Mouse (Mus musculus) midbrain, embryonic 16.5 days (tissue): ENCODE measurements around the gene Rps9. TPM values are rescaled to one million over a fixed set of nuclear protein-coding genes. Genes with fewer than 3 reads are reported as not detected.
A peak's percentile ranks its signal among the peaks of the same experiment; 100 is the strongest.
"Not testable (repeated sequence)": the region's sequence is repeated elsewhere in the genome, so short reads cannot be mapped to it uniquely, and the experiment has no call there.

Experiments
- ATAC-seq: fragments of 200-750 bp; cut with Nextera tagmentation; 2 replicates; pipeline ENCODE4 v1.8.0; 2017; ENCODE audit warnings: moderate TSS enrichment
- H3K27ac ChIP-seq: fragments of 300-500 bp; sonication (generic); 2 replicates; pipeline ENCODE4 v1.5.1; 2014; ENCODE audit warnings: mild to moderate bottlenecking, low read length, mixed read lengths
- H3K27me3 ChIP-seq: fragments of 300-500 bp; sonication (generic); 2 replicates; pipeline ENCODE4 v1.6.1; 2014; ENCODE audit warnings: low read depth, low read length, mixed read lengths; ENCODE audit not compliant: control insufficient read depth, insufficient read depth
- H3K36me3 ChIP-seq: fragments of 300-500 bp; sonication (generic); 2 replicates; pipeline ENCODE4 v1.6.1; 2014; ENCODE audit warnings: mild to moderate bottlenecking, low read length, moderate library complexity, mixed read lengths; ENCODE audit not compliant: control insufficient read depth, insufficient read depth
- H3K4me1 ChIP-seq: fragments of 300-500 bp; sonication (generic); 2 replicates; pipeline ENCODE4 v1.6.1; 2014; ENCODE audit warnings: mild to moderate bottlenecking, low read length, mixed read lengths; ENCODE audit not compliant: control insufficient read depth, insufficient read depth
- H3K4me2 ChIP-seq: fragments of 300-500 bp; sonication (generic); 2 replicates; pipeline ENCODE4 v1.6.1; 2014; ENCODE audit warnings: mild to moderate bottlenecking, low read length, mixed read lengths
- H3K4me3 ChIP-seq: fragments of 300-500 bp; sonication (generic); 2 replicates; pipeline ENCODE4 v1.5.1; 2014; ENCODE audit warnings: low read depth, mild to moderate bottlenecking, low read length, moderate library complexity, mixed read lengths
- H3K9ac ChIP-seq: fragments of 300-500 bp; sonication (generic); 2 replicates; pipeline ENCODE4 v1.6.1; 2014; ENCODE audit warnings: low read depth, low read length, mixed read lengths
- H3K9me3 ChIP-seq: fragments of 300-500 bp; sonication (generic); replicated peaks from 2 replicates; pipeline ENCODE4 v1.6.1; 2014; ENCODE audit warnings: mild to moderate bottlenecking, low read length, mixed read lengths; ENCODE audit not compliant: control insufficient read depth, poor library complexity, severe bottlenecking
- WGBS: fragments of 180-500 bp; shearing (Covaris S2); extraction: QIAGEN DNeasy Blood & Tissue Kit; methylation state at CpG from one replicate; pipeline ENCODE4 v1.1.7; 2014; 5-methylcytosine and 5-hydroxymethylcytosine counted together
- polyA plus RNA-seq: library from polyadenylated mRNA; unstranded; fragments of >200 nt; fragmentation: Nextera tagmentation; extraction: Ambion mirVana; gene quantifications from 2 replicates; pipeline ENCODE4 v1.2.1, GENCODE M21; 2015

Rps9 gene
- polyA plus RNA-seq, 1 experiment from 2014 or later: 646 TPM

DNA sequence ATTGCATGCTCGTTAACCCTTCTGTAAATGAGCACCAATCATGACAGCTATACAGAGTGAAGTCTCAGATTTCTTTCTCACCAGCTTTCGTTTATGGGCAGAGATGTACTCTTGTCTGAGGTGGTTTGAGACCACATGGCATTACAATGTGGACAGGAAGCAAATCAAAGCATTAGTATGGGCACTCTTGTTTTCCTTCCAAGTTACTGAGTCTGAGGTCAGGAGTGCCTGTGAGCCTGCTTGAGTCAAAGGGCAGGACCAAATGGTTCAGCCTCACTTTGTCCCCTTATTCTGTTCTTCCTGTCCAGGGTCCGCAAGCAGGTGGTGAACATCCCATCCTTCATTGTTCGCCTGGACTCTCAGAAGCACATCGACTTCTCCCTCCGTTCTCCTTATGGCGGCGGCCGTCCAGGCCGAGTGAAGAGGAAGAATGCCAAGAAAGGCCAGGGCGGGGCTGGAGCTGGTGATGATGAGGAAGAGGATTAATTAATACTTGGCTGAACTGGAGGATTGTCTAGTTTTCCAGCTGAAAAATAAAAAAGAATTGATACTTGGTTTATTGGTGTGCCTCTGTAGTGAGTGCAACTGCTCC lies 2.6 kb downstream of the Rps9 start:
- no peak overlapping the region for H3K27ac ChIP-seq
- 55% methylated on average over 11 of the region's 11 CpGs for WGBS
- peak overlapping the region; percentile 81 for H3K9ac ChIP-seq
- H3K36me3 ChIP-seq: peaks cover 13% of the 10 kb centered on the region
- ATAC-seq: no peak
- H3K4me1 ChIP-seq: peaks cover 25% of the 10 kb centered on the region
- peak overlapping the region; percentile 89 for H3K4me2 ChIP-seq
- H3K9me3 ChIP-seq: no peaks in the 10 kb centered on the region
- no peaks in the 10 kb centered on the region for H3K27me3 ChIP-seq
- H3K4me3 ChIP-seq: peak overlapping the region; percentile 83; the same call in 1 of the 2 replicates

DNA sequence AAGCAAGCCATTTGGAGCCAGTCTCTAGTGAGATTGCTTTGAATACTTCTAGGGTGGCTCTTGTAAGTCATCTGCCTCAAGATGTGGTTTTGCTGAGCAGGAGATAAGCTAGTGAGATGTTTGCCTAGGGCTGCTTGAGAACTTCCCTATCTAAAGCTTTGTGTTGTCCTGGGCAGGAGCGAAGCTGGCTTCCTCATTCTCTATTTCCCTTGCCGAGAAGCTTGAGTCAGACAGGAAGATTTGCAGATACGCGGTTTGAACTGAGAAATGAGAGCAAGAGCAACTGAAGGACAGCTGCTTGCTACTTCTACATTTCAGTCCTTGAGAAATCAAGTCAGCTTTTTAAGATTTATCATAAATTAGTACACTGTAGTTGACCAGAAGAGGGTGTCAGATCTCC lies 3.2 kb downstream of the Rps9 start:
- WGBS: 71% methylated on average over 4 of the region's 4 CpGs
- no peak for ATAC-seq
- H3K4me2 ChIP-seq: no peak overlapping the region
- no peaks in the 10 kb centered on the region for H3K27me3 ChIP-seq
- H3K4me3 ChIP-seq: no peak overlapping the region
- H3K9me3 ChIP-seq: no peaks in the 10 kb centered on the region
- peaks cover 25% of the 10 kb centered on the region for H3K4me1 ChIP-seq
- H3K9ac ChIP-seq: no peak overlapping the region
- H3K27ac ChIP-seq: no peak overlapping the region
- peaks cover 13% of the 10 kb centered on the region for H3K36me3 ChIP-seq

GRCm38 (mm10) chr7:3707568-3708413 lies 4.0 kb downstream of the Rps9 start:
- H3K36me3 ChIP-seq: peaks cover 13% of the 10 kb centered on the region
- H3K27ac ChIP-seq: no peak overlapping the region
- H3K27me3 ChIP-seq: no peaks in the 10 kb centered on the region
- WGBS: 24% methylated on average over 7 of the region's 7 CpGs
- H3K4me2 ChIP-seq: no peak overlapping the region
- H3K9me3 ChIP-seq: no peaks in the 10 kb centered on the region
- peaks cover 25% of the 10 kb centered on the region for H3K4me1 ChIP-seq
- ATAC-seq: no peak
- no peak overlapping the region for H3K9ac ChIP-seq
- no peak overlapping the region for H3K4me3 ChIP-seq

DNA sequence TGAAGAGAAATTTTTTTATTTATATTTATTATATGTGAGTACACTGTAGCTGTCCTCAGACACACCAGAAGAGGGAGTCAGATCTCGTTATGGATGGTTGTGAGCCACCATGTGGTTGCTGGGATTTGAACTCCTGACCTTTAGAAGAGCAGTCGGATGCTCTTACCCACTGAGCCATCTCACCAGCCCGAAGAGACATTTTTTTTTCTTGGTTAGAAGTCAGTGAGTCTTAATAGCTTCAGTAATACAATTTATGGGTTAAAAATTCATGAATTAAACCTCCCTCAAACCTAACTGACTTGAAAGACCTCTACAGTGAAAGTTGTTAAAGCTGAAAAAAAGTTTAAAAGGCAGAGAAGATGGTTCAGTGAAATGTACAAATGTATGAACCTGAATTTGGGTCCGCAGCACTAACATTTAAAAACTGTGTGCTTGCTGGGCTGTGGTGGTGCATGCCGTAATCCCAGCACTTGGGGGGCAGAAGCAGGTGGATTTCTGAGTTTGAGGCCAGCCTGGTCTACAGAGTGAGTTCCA lies 4.7 kb downstream of the Rps9 start:
- not testable (repeated sequence) for H3K9ac ChIP-seq, H3K9me3 ChIP-seq, H3K27ac ChIP-seq, ATAC-seq, H3K4me3 ChIP-seq, H3K27me3 ChIP-seq, H3K4me2 ChIP-seq
- Histone ChIP-seq H3K4me1 (peaks cover 22% of the 10 kb centered on the region), H3K36me3 (peaks cover 13% of the 10 kb centered on the region)
- 36% methylated on average over 5 of the region's 5 CpGs for WGBS

- WGBS: 77% methylated on average over 1 of the region's 1 CpGs
- Histone ChIP-seq H3K4me3 (no peak overlapping the region), H3K4me2 (no peak overlapping the region), H3K27ac (no peak overlapping the region), H3K27me3 (no peaks in the 10 kb centered on the region), H3K9me3 (no peaks in the 10 kb centered on the region), H3K9ac (no peak overlapping the region), H3K36me3 (peaks cover 13% of the 10 kb centered on the region), H3K4me1 (peaks cover 22% of the 10 kb centered on the region)
- no peak for ATAC-seq
These were observed 5.2 kb downstream of the Rps9 start for GRCm38 (mm10) chr7:3709000-3709399.

GRCm38 (mm10) chr7:3712264-3712942 lies 8.6 kb downstream of the Rps9 start:
- no peaks in the 10 kb centered on the region for H3K27me3 ChIP-seq
- no peaks in the 10 kb centered on the region for H3K9me3 ChIP-seq
- no peaks in the 10 kb centered on the region for H3K4me1 ChIP-seq
- ATAC-seq: no peak
- no peak overlapping the region for H3K4me3 ChIP-seq
- H3K27ac ChIP-seq: no peak overlapping the region
- H3K4me2 ChIP-seq: no peak overlapping the region
- H3K9ac ChIP-seq: no peak overlapping the region
- WGBS: 37% methylated on average over 5 of the region's 5 CpGs
- no peaks in the 10 kb centered on the region for H3K36me3 ChIP-seq

GRCm38 (mm10) chr7:3715249-3715648 lies 11.5 kb downstream of the Rps9 start:
- no peak overlapping the region for H3K4me3 ChIP-seq
- H3K27me3 ChIP-seq: no peaks in the 10 kb centered on the region
- no peaks in the 10 kb centered on the region for H3K4me1 ChIP-seq
- no peak overlapping the region for H3K27ac ChIP-seq
- no peaks in the 10 kb centered on the region for H3K9me3 ChIP-seq
- ATAC-seq: no peak
- whole genome bisulfite sequencing: 76% methylated on average over 1 of the region's 1 CpGs
- H3K4me2 ChIP-seq: no peak overlapping the region
- H3K36me3 ChIP-seq: no peaks in the 10 kb centered on the region
- no peak overlapping the region for H3K9ac ChIP-seq

- H3K4me2 ChIP-seq, H3K9ac ChIP-seq, H3K36me3 ChIP-seq, H3K4me3 ChIP-seq, H3K27me3 ChIP-seq, ATAC-seq, H3K27ac ChIP-seq, H3K9me3 ChIP-seq, H3K4me1 ChIP-seq: not testable (repeated sequence)
- WGBS: 78% methylated on average over 1 of the region's 3 CpGs
These were observed 16.5 kb downstream of the Rps9 start, which contains the start of gene Pirb for GRCm38 (mm10) chr7:3720268-3720667. Gene Pirb, minus strand, starts transcription at chr7:3720391.

DNA sequence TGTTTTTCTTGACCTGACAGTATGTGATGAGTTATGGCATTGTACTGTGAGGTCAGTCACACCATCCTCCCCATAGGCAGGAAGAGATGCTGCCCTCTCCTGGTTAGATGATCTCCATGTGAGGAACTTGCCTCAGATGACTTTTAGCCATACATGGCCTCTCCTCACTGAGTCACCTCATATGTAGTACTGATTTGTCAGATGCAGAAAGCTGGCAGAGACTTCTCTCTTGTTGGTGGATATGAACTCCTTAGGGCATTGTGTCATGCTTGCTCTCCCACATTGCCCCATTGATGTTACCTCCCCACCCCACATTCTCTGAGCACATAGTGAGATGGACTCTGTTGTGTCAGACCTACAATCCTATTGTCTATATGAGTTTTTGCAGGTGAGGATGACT lies 21.7 kb downstream of the Rps9 start:
- not testable (repeated sequence) for ATAC-seq, H3K4me2 ChIP-seq, H3K4me3 ChIP-seq, H3K36me3 ChIP-seq, H3K9me3 ChIP-seq, H3K9ac ChIP-seq, H3K4me1 ChIP-seq, H3K27ac ChIP-seq, H3K27me3 ChIP-seq
